ENCODE assay signal across 12 mouse cellular contexts in genomic region chr10:80294311-80294710, GRCm38 (mm10). TPM values are rescaled to one million over a fixed set of nuclear protein-coding genes. Genes with fewer than 3 reads are reported as not detected.
DNase-seq lines count a peak whose midpoint lies in the region; ATAC-seq and TF ChIP-seq lines count a peak whose summit lies in the region.
"Had no signal": no experiment of that assay in that cellular context is flagged by ENCODE, and none has a peak within 500 bp of the region (broad histone marks: within the 10 kb centered on the region; RNA-seq: fewer than 3 reads in every experiment).

No protein-coding gene starts in this region.

- H3K79me2 ChIP-seq in MEL (ENCODE audit: control insufficient read depth, insufficient read depth, low read length, poor library complexity), result peaks cover 19% of the 10 kb centered on the region

- peaks cover 12% of the 10 kb centered on the region for H3K36me3 ChIP-seq in intestine, embryonic 15.5 days
- H3K36me3 ChIP-seq in intestine, postnatal 0 days (ENCODE audit: control insufficient read depth, insufficient read depth), result peaks cover 20% of the 10 kb centered on the region; the same call in 1 of the 2 replicates
- peaks cover 6 to 9% of the 10 kb centered on the region in 2 experiments; a peak in 3 of 4 replicates for H3K36me3 ChIP-seq in MEL (ENCODE audit: control insufficient read depth in 1 of 2, insufficient read depth in 2 of 2, low read length in 2 of 2)
- peaks cover 20% of the 10 kb centered on the region for H3K36me3 ChIP-seq in hindbrain, embryonic 13.5 days
- H3K36me3 ChIP-seq in midbrain, embryonic 16.5 days (ENCODE audit: control insufficient read depth, insufficient read depth, low read length), result peaks cover 8% of the 10 kb centered on the region; the same call in 1 of the 2 replicates

- 76% methylated on average over 4 of the region's 4 CpGs for WGBS in intestine, embryonic 15.5 days
- WGBS in intestine, postnatal 0 days, result 72% methylated on average over 4 of the region's 4 CpGs
- 79% methylated on average over 4 of the region's 4 CpGs for WGBS in hindbrain, embryonic 13.5 days
- WGBS in midbrain, embryonic 16.5 days, result 74% methylated on average over 4 of the region's 4 CpGs

- peaks cover 22% of the 10 kb centered on the region for H3K27me3 ChIP-seq in intestine, embryonic 15.5 days (replicated peaks)
- peaks cover 14% of the 10 kb centered on the region for H3K27me3 ChIP-seq in intestine, postnatal 0 days (replicated peaks; ENCODE audit: control insufficient read depth, insufficient read depth, low read length)
- no peaks in the 10 kb centered on the region for H3K27me3 ChIP-seq in MEL (ENCODE audit: control insufficient read depth in 1 of 2, insufficient read depth in 2 of 2, low read length in 2 of 2)
- no peaks in the 10 kb centered on the region for H3K27me3 ChIP-seq in hindbrain, embryonic 13.5 days
- no peaks in the 10 kb centered on the region for H3K27me3 ChIP-seq in midbrain, embryonic 16.5 days (ENCODE audit: control insufficient read depth, insufficient read depth, low read depth, low read length)
- H3K27me3 ChIP-seq: Patski had no signal

- TF ChIP-seq EP300 in MEL (IDR thresholded peaks at IDR 0.05; ENCODE audit: low read depth in 1 of 2, low read length in 2 of 2), result no peak

- H3K9me3 ChIP-seq in intestine, embryonic 15.5 days, result no peaks in the 10 kb centered on the region
- H3K9me3 ChIP-seq in intestine, postnatal 0 days (ENCODE audit: control insufficient read depth), result no peaks in the 10 kb centered on the region
- no peaks in the 10 kb centered on the region for H3K9me3 ChIP-seq in MEL (replicated peaks; ENCODE audit: insufficient read depth, low read length)
- no peaks in the 10 kb centered on the region for H3K9me3 ChIP-seq in hindbrain, embryonic 13.5 days
- no peaks in the 10 kb centered on the region for H3K9me3 ChIP-seq in midbrain, embryonic 16.5 days (replicated peaks; ENCODE audit: control insufficient read depth, low read length, poor library complexity, severe bottlenecking)

- peak overlapping the region; percentile 6; the same call in 1 of the 2 replicates for H3K27ac ChIP-seq in intestine, embryonic 15.5 days
- no peak overlapping the region for H3K27ac ChIP-seq in intestine, postnatal 0 days (ENCODE audit: low read depth, low read length)
- H3K27ac ChIP-seq in MEL (ENCODE audit: control insufficient read depth, low read depth, low read length), result 0 out of 2 replicates have a peak overlapping the region, but pooled peaks have one; percentile 17
- no peak overlapping the region for H3K27ac ChIP-seq in hindbrain, embryonic 13.5 days
- H3K27ac ChIP-seq in midbrain, embryonic 16.5 days (ENCODE audit: low read length), result peak overlapping the region; percentile 99; the same call in 1 of the 2 replicates

- no peak for ATAC-seq in intestine, embryonic 15.5 days
- no peak for ATAC-seq in intestine, postnatal 0 days
- ATAC-seq in hindbrain, embryonic 13.5 days (ENCODE audit: low FRiP score), result no peak
- ATAC-seq in midbrain, embryonic 16.5 days, result no peak
- ATAC-seq: Patski had no signal

- 0 out of 2 replicates have a peak overlapping the region, but pooled peaks have one; percentile 75 for H3K4me2 ChIP-seq in intestine, embryonic 15.5 days (replicated peaks)
- no peak overlapping the region for H3K4me2 ChIP-seq in intestine, postnatal 0 days (replicated peaks; ENCODE audit: low read depth)
- H3K4me2 ChIP-seq in hindbrain, embryonic 13.5 days, result no peak overlapping the region
- no peak overlapping the region for H3K4me2 ChIP-seq in midbrain, embryonic 16.5 days (ENCODE audit: low read length)

- H3K4me1 ChIP-seq in intestine, embryonic 15.5 days (replicated peaks), result peaks cover 22% of the 10 kb centered on the region
- H3K4me1 ChIP-seq in intestine, postnatal 0 days (replicated peaks; ENCODE audit: control insufficient read depth, insufficient read depth, low read length), result no peaks in the 10 kb centered on the region
- peaks cover 0 to 23% of the 10 kb centered on the region in 2 experiments; a peak in 2 of 4 replicates for H3K4me1 ChIP-seq in MEL (ENCODE audit: control insufficient read depth in 1 of 2, insufficient read depth in 2 of 2, low read length in 2 of 2)
- peaks cover 64% of the 10 kb centered on the region for H3K4me1 ChIP-seq in hindbrain, embryonic 13.5 days (replicated peaks)
- peaks cover 42% of the 10 kb centered on the region for H3K4me1 ChIP-seq in midbrain, embryonic 16.5 days (ENCODE audit: control insufficient read depth, insufficient read depth, low read length)

- no peak overlapping the region for H3K4me3 ChIP-seq in intestine, embryonic 15.5 days (replicated peaks)
- no peak overlapping the region for H3K4me3 ChIP-seq in intestine, postnatal 0 days (ENCODE audit: low read depth, low read length)
- peak overlapping the region in 1 of 2 experiments; percentile 95; a peak in 3 of 4 replicates for H3K4me3 ChIP-seq in MEL (ENCODE audit: control insufficient read depth in 1 of 2, insufficient read depth in 1 of 2, low read depth in 2 of 2, low read length in 2 of 2)
- no peak overlapping the region; the same call in 1 of the 2 replicates for H3K4me3 ChIP-seq in hindbrain, embryonic 13.5 days
- no peak overlapping the region for H3K4me3 ChIP-seq in midbrain, embryonic 16.5 days (ENCODE audit: low read depth, low read length)

- no peak overlapping the region for H3K9ac ChIP-seq in intestine, embryonic 15.5 days
- H3K9ac ChIP-seq in intestine, postnatal 0 days (ENCODE audit: low read depth, low read length), result no peak overlapping the region
- peak overlapping the region; percentile 98 for H3K9ac ChIP-seq in MEL (ENCODE audit: control insufficient read depth, low read depth, low read length, poor library complexity, severe bottlenecking)
- peak overlapping the region; percentile 35; the same call in 1 of the 2 replicates for H3K9ac ChIP-seq in hindbrain, embryonic 13.5 days
- no peak overlapping the region for H3K9ac ChIP-seq in midbrain, embryonic 16.5 days (ENCODE audit: low read depth, low read length)

- peak; percentile 60 for DNase-seq in MEL (ENCODE audit: low read depth, low spot score)
- no peak for DNase-seq in thymus, postnatal 25 days
- DNase-seq in urinary bladder, postnatal 36 days (ENCODE audit: low spot score in 2 of 2), result no peak
- no peak for DNase-seq in embryo, embryonic 10 days (ENCODE audit: low spot score)
- DNase-seq: embryo, embryonic 11 days; kidney, adult 11 months had no signal

- no peak for TF ChIP-seq CTCF in intestine, postnatal 0 days (IDR thresholded peaks at IDR 0.05; ENCODE audit: low read depth)
- no peak for TF ChIP-seq CTCF in MEL (IDR thresholded peaks at IDR 0.05 in 2 of 3, conservative IDR thresholded peaks at IDR 0.05 in 1 of 3; ENCODE audit: control insufficient read depth in 1 of 3, insufficient read depth in 1 of 3, low read depth in 2 of 3, low read length in 3 of 3, poor library complexity in 1 of 3, severe bottlenecking in 1 of 3)

- TF ChIP-seq RAD21 in MEL (IDR thresholded peaks at IDR 0.05; ENCODE audit: low read depth, low read length), result no peak

- no peak for TF ChIP-seq POLR2A in MEL (IDR thresholded peaks at IDR 0.05; ENCODE audit: control insufficient read depth in 1 of 2, insufficient read depth in 1 of 2, low read depth in 1 of 2, low read length in 2 of 2, poor library complexity in 1 of 2)

RNA-seq across cellular contexts. Expression of gene Apc2, which starts 1.5 kb away (rescaled TPM):
- 4.9 and 6.5 TPM in 2 replicates for polyA plus RNA-seq in intestine, embryonic 15.5 days (2015; fragmentation: Nextera tagmentation; extraction: Ambion mirVana)
- 1.1 and 1.6 TPM in 2 replicates for polyA plus RNA-seq in intestine, postnatal 0 days (2015; fragmentation: Nextera tagmentation; extraction: Ambion mirVana)
- total RNA-seq in MEL (2012; rRNA removed), result 0.39 and 0.58 TPM in 2 replicates
- 1 to 10 TPM in 1 of 2 experiments, not detected in 1; 1.2 TPM for polyA plus RNA-seq in MEL (2012; ENCODE audit: insufficient read depth in 1 of 2, insufficient read length in 2 of 2, low read depth in 1 of 2, low replicate concordance in 2 of 2, missing spikeins in 1 of 2)
- 182 and 183 TPM in 2 replicates for polyA plus RNA-seq in hindbrain, embryonic 13.5 days (2015; fragmentation: Nextera tagmentation; extraction: Ambion mirVana)
- polyA plus RNA-seq in midbrain, embryonic 16.5 days (2015; fragmentation: Nextera tagmentation; extraction: Ambion mirVana), result 172 and 205 TPM in 2 replicates
- total RNA-seq: monocyte, adult 5-6 weeks had no signal

RNA-seq across cellular contexts. Expression of gene Rps15, which starts 2.1 kb away (rescaled TPM):
- polyA plus RNA-seq in intestine, embryonic 15.5 days (2015; fragmentation: Nextera tagmentation; extraction: Ambion mirVana), result 974 and 1,020 TPM in 2 replicates
- polyA plus RNA-seq in intestine, postnatal 0 days (2015; fragmentation: Nextera tagmentation; extraction: Ambion mirVana), result 708 and 727 TPM in 2 replicates
- 3,963 and 4,320 TPM in 2 replicates for total RNA-seq in MEL (2012; rRNA removed)
- polyA plus RNA-seq in MEL (2012; ENCODE audit: insufficient read depth in 1 of 2, insufficient read length in 2 of 2, low read depth in 1 of 2, low replicate concordance in 2 of 2, missing spikeins in 1 of 2), result 1,000 to 10,000 TPM; 1,331 to 3,905 TPM
- polyA plus RNA-seq in hindbrain, embryonic 13.5 days (2015; fragmentation: Nextera tagmentation; extraction: Ambion mirVana), result 583 and 598 TPM in 2 replicates
- polyA plus RNA-seq in midbrain, embryonic 16.5 days (2015; fragmentation: Nextera tagmentation; extraction: Ambion mirVana), result 465 and 476 TPM in 2 replicates

RNA-seq across cellular contexts. Expression of gene 2310011J03Rik, which starts 26.0 kb away (rescaled TPM):
- polyA plus RNA-seq in intestine, embryonic 15.5 days (2015; fragmentation: Nextera tagmentation; extraction: Ambion mirVana), result 51.4 and 51.5 TPM in 2 replicates
- polyA plus RNA-seq in intestine, postnatal 0 days (2015; fragmentation: Nextera tagmentation; extraction: Ambion mirVana), result 85.2 and 87.6 TPM in 2 replicates
- total RNA-seq in MEL (2012; rRNA removed), result 68.9 and 81.5 TPM in 2 replicates
- polyA plus RNA-seq in MEL (2012; ENCODE audit: insufficient read depth in 1 of 2, insufficient read length in 2 of 2, low read depth in 1 of 2, low replicate concordance in 2 of 2, missing spikeins in 1 of 2), result 10 to 100 TPM in 1 of 2 experiments, not detected in 1; 65.7 TPM
- polyA plus RNA-seq in hindbrain, embryonic 13.5 days (2015; fragmentation: Nextera tagmentation; extraction: Ambion mirVana), result 28.5 and 29.1 TPM in 2 replicates
- 21.9 and 26.7 TPM in 2 replicates for polyA plus RNA-seq in midbrain, embryonic 16.5 days (2015; fragmentation: Nextera tagmentation; extraction: Ambion mirVana)

RNA-seq across cellular contexts. Expression of gene Dazap1, which starts 33.0 kb away (rescaled TPM):
- polyA plus RNA-seq in intestine, embryonic 15.5 days (2015; fragmentation: Nextera tagmentation; extraction: Ambion mirVana), result 53.1 and 57.0 TPM in 2 replicates
- polyA plus RNA-seq in intestine, postnatal 0 days (2015; fragmentation: Nextera tagmentation; extraction: Ambion mirVana), result 26.6 and 29.0 TPM in 2 replicates
- total RNA-seq in MEL (2012; rRNA removed), result 159 and 166 TPM in 2 replicates
- 100 to 1,000 TPM in 1 of 2 experiments, not detected in 1; 236 TPM for polyA plus RNA-seq in MEL (2012; ENCODE audit: insufficient read depth in 1 of 2, insufficient read length in 2 of 2, low read depth in 1 of 2, low replicate concordance in 2 of 2, missing spikeins in 1 of 2)
- 61.6 and 66.2 TPM in 2 replicates for polyA plus RNA-seq in hindbrain, embryonic 13.5 days (2015; fragmentation: Nextera tagmentation; extraction: Ambion mirVana)
- polyA plus RNA-seq in midbrain, embryonic 16.5 days (2015; fragmentation: Nextera tagmentation; extraction: Ambion mirVana), result 43.7 and 51.9 TPM in 2 replicates

RNA-seq across cellular contexts. Expression of gene Gamt, which starts 33.5 kb away (rescaled TPM):
- polyA plus RNA-seq in intestine, embryonic 15.5 days (2015; fragmentation: Nextera tagmentation; extraction: Ambion mirVana), result 71.0 and 112 TPM in 2 replicates
- 30.1 and 37.2 TPM in 2 replicates for polyA plus RNA-seq in intestine, postnatal 0 days (2015; fragmentation: Nextera tagmentation; extraction: Ambion mirVana)
- total RNA-seq in MEL (2012; rRNA removed), result 4.1 and 6.0 TPM in 2 replicates
- polyA plus RNA-seq in MEL (2012; ENCODE audit: insufficient read depth in 1 of 2, insufficient read length in 2 of 2, low read depth in 1 of 2, low replicate concordance in 2 of 2, missing spikeins in 1 of 2), result 1 to 10 TPM in 1 of 2 experiments, not detected in 1; 8.4 TPM
- polyA plus RNA-seq in hindbrain, embryonic 13.5 days (2015; fragmentation: Nextera tagmentation; extraction: Ambion mirVana), result 22.3 and 24.9 TPM in 2 replicates
- 15.8 and 19.5 TPM in 2 replicates for polyA plus RNA-seq in midbrain, embryonic 16.5 days (2015; fragmentation: Nextera tagmentation; extraction: Ambion mirVana)

Comparison
In these comparisons a context has a peak if more than half of its experiments do, and no peak if none do; other contexts are left out.
1. H3K27ac ChIP-seq: peak in intestine, embryonic 15.5 days (single experiment), MEL (single experiment) and midbrain, embryonic 16.5 days (single experiment); none in intestine, postnatal 0 days (single experiment) and hindbrain, embryonic 13.5 days (single experiment).
2. H3K9ac ChIP-seq: peak in MEL (single experiment) and hindbrain, embryonic 13.5 days (single experiment); none in intestine, embryonic 15.5 days (single experiment), intestine, postnatal 0 days (single experiment) and midbrain, embryonic 16.5 days (single experiment).
3. RNA of gene Apc2, which starts 1.5 kb away (polyA plus RNA-seq): 182 to 183 TPM in hindbrain, embryonic 13.5 days and 172 to 205 TPM in midbrain, embryonic 16.5 days; 4.9 to 6.5 TPM in intestine, embryonic 15.5 days, 1.1 to 1.6 TPM in intestine, postnatal 0 days and 1.2 TPM in MEL; every median in the first group is over 10 times any median in the second.